Mouse (Mus musculus) embryo, embryonic 11 days (tissue): Measurements from ENCODE around the gene Tubb1.

Experiments used
- DNase-seq: peaks from one replicate; pipeline ENCODE4 v3.0.0-alpha.2; 2015

The Tubb1 gene

DNA sequence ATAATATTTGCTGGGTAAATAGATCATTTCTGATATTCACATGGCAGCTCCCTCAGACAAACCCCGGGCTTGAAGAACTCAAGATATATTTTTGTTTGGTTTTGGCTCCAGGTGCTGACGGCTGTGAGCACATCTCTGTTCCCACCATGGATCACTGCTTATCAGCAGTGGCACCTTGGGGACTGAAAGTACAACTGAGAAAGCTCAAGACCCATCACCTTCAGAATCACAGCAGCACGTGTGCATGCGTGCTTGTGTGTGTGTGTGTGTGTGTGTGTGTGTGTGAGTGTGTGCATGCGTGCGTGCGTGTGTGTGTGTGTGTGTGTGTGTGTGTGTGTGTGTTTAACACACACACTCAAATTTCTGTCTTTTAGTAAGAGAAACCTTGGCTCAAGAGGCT lies 6.1 kb upstream of the Tubb1 start:
- no peak for DNase-seq

DNA sequence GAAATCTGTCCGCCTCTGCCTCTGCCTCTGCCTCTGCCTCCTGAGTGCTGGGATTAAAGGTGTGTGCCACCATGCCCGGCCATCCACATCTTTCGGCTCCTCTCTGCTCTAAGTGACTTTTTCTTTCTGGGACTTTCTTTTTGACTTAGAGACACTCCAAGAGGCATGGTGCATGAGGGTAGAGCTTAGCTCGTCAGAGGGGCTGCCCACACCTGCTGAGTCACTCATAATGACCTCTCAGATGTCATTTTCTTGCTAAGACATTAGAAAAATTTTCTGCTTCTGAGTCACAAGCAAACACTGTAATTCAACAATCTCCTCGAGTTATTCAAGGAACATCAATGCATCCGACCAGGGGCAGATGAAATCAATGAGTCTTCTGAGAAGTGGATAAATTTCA lies 5.5 kb upstream of the Tubb1 start:
- DNase-seq: no peak

DNA sequence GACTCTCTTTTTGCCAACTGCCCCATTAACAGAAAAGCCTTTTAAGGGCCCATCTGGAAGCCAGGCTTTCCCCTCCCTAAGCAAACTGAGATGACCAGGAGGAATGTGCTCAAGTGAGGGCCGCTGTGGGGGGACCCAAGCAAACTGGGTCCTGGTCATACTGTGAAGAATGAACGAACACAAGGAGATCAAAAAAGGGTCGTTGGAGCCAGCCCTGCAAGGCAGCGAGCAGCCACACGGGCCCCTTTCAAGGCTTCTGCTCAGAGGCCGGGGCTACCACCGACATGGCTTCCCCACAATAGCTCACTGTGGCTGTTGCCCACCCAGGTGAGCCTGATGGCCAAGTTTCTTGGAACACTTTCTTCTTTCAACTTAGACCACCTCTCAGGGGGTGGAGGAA lies 4.0 kb upstream of the Tubb1 start:
- no peak for DNase-seq

DNA sequence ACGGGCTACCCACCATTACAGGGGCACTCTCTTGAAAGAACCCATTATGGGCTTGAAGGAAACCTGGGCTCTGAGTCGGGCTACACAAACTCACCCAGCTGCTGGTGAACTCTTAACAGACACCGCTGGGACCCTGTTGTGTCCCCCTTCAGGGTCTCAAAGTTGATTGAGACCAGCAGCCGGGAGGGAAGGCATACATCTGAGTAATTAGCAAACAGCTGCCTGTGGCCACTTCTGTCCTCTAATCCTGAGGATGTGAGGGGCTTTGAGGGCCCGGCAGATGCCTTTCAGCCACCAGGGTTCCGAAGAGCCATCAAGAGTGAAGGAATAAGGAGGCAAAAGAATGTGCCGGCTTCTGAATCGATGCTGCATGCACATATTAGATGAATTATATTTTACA lies 3.6 kb upstream of the Tubb1 start:
- no peak for DNase-seq

DNA sequence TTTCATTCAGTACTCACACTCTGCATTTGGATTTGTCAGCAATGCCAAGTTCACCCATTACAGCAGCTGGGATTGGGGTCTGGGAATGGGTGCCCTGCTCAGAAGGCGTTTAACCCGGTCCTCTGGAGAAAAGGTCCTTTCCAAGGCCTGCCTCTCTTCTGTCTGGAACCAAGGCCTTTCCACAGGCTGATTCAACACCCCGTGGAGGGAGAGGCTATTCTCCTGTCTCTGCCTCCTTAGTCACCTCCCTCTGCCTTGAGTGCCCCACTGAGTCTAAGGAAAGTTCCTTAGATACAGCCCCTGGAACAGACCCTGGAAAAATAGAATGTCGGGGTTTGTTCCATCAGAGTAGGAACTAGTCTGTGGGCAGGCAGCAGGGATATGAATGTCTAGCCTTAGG lies 2.1 kb upstream of the Tubb1 start:
- no peak for DNase-seq

DNA sequence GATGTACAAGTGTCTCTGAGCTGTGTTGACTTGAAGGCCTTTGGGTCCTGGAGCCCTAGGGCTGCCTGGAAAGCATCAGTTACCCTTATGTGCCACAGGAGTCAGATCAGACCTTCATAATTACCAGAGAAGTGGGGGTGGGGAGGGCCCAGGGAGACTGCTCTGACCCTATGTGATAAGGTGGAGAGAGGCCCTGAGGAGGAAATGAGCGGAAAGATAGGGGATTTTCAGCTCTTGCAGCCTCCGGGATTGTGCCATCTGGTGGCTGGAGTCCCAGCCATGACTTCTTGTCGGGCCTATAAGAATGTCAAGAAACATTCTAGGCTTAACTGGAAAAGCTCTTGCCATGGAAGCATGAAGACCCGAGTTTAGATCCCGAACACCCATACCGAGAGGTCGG lies 3.2 kb downstream of the Tubb1 start:
- DNase-seq: peak; percentile 30

DNA sequence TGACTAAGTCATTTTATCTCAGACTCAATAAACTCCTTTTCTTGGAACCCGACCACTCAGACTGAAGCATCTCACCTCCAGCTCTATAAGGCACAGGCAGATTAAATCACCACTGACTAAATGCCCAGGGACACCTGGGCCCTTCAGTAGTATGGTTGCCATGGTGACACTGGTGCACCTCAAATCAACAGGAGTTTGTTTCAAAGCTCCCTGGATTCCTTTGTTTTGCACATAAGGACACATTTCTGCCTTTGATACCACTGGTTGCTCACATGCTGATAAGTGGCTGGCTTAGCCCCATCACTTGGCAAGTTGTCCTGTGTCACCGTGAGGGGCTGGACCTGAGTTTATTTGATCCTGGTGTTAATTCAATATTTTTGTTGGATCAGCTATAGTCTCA lies 8.9 kb downstream of the Tubb1 start:
- no peak for DNase-seq

DNA sequence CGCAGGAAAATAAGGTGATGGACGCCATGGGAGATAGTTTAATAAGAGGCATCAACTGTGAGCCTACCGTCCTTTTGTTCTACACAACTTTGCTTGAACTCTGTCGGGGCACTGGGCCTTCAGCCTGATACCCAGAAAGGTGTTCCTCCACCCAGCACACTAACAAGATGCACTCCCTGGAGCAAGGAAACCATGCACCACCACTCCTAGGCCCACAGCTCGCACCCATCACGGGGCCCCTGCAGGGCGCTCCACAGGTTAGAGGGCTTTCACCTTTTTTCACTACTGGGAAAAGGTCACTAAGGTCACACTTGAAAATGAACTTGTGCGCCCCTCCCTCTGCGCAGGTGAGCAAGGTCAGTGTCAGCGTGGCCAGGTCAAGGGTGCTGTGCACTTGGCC lies 12.9 kb downstream of the Tubb1 start:
- DNase-seq: no peak

DNA sequence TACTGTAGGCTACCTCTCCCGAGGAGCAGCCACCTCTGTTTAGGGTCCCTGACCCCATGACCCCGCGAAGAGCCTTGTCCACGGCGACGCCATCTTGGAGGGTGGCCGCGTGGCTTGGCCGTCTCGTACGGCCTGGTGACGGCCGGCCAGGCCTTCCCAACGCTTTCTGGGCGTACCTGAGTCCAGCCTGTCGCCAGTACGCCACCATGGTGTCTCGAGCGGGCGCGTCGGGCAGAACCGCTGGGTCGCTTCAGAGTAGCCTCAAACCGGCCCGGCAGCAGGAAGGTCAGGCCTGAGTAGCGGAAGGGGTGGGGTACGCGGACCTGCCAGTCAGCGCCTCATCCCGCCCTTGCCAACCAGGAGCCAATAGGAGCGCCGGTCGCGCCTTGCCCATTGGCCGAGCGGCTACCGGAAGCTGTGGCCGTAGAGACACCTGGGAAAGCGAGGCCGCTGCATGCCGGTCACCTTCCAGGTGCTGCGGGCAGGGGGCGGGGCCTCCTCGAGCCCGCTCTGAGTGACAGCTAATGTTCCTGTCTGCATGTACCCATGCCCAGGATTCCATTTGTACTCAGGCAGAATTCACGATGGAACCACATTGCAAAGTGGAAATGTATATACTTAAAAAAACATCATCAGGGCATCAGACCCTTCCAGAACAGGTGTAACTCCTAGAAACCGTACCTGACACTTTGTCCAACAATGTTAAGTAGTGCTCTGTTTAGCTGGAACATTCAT lies 13.5 kb downstream of the Tubb1 start, which contains the start of gene Atp5e:
Gene Atp5e (minus strand): TSS at position 317 of the 735 bp plus-strand sequence.
- peak; percentile 95 for DNase-seq

DNA sequence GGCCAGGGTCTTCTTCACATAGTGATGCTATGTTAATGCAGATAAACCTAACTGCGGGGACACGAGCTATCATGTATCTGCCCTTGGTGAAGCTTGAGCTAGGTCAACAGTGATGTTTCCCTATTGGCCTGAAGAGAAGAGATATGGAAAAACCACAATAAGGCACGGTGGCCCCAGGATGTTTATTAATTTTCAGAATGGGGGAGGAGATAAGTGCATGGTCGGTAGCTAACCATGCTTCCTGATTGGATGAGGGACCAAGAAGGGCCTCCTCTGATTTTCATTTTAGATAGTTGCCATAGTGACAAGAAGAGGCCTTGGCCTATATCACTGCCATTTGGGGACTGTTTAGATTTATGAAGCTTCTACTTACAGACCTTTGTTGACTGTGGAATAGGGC lies 19.8 kb downstream of the Tubb1 start:
- no peak for DNase-seq

DNA sequence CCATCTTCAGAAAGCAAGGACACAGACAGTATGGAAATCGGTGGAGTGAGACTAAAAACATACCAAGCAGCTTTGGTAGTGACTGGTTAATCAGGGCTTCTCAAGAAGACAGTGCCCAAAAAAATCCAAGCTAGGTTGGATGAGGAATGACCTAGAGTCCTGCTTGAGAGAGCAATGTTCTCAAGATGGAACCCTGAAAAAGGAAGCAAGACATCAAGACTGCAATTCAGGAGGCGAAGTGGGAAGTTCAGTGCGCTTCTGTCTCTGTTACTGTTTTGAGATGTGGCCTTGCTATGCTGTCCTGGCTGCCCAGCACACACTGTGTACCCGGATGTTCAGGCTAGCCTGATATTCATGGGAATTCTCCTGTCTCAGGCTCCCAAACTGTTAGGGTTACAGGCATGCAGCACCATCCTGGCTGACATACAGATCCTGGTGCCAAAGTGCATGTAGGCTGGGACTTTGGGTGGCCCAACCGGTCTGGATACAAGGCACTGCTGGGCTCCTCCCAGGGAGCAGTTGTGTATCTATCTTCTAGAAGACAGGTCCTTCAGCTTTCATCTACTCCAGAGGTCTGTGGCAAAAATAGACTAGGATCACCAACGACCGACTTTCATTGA lies 20.4 kb downstream of the Tubb1 start:
- no peak for DNase-seq

DNA sequence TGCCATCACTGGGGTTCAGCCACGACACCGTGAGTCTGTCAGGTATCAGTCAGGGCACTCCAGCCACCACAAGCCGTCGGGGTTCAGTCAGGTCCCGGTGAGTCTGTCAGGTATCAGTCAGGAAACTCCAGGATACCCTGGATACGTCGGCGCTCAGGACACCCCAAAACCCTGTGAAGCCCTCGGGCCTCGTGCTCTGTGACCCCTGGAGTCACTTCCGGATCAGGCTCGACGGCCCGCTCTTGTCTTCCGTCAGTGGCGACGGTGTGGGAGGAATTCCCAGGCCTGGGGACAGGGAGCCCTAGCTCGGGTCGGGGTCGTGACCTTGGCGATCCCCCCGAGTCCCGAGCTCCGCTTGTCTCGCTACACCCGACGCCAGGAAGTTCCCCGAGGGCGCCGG lies 21.9 kb downstream of the Tubb1 start:
- DNase-seq: no peak

DNA sequence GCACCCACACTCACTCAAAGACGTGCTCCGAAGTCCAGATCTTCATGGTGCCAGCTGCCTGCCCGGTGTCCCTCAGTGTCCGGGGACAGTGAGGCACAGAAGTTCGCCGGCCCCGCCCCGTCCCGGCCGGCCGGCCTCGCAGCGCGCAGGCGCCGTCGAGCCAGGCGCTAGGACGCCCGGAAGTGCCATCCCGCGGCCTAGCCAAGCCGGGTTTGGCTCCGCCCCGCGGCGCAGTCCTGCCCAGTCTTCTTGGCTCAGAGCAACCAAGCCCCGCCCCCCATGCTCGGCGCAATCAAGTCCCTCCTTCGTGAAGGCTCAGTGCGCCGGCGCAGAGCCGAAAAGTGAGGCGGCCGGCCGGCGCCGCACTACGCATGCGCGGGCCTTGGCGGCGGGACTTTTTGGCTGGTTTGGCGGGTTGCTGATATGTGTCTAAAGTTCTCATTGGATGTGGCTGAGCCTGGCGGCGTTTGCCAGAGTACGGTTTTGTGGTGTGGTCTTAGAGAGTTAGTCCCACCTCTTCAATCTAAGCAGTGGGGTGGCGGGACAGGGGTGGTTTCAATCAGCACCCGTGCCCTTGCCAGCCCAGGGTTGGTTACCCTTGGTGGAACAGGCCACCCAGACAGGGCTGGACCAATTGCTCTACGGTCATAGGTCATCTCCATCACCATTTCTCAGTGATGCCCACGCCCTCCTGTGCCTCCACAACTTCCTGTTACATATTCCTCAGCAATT lies 22.5 kb downstream of the Tubb1 start, which contains the start of gene Prelid3b:
Gene Prelid3b (minus strand): TSS at position 264 of the 732 bp plus-strand sequence.
- DNase-seq: peak; percentile 100

DNA sequence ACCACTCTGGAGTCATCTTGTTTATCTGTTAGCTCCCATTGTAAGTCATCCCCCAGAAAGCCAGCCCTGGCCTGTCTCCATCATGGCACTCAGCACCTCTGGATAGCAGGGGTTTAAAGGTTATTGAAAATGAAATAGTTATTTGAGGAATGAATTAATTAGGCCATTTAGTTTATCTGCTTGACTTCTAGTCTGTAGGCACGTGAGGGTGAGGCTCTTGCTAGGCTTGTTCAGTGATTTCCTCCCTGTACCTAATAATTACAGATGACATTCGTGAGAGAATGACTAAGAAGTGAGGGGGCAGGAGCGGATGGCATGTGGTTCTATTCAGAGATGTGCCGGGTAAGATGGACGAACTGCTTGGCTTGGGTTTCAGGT lies 23.0 kb downstream of the Tubb1 start:
- DNase-seq: no peak

DNA sequence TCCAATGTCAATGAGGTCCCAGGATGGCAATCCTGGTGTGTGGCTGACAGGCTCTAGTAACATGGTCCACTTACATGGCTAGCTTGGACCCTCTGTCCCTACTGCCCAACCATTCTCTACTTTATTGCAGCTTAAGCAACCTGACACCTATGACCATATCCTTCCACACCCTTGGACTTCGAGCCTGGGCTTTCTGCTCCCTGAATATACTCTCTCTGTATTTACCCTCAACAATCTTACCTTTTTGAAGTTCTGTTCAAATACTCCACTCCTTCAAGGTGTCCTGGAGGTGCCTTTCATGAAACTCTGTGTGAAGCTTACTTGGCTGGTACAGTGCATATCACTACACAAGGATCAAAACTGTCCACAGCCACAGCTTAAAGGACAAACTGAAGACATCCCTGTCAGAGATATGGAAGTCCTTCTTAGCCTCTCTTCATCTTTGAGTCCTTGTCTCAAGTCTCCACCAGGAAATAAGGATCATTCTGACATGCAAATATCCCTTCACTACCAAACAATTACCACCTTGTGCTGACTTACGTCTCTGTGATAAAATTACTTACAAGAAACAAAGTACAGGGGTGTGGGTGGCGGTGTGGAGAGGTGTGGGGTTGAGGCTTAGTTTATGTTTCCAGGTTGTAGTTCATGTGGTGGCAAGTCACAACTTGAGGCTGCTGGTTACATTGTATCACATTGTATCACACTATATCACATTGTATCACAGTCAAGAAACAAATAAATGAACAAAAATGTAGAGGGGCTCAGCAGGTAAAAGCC lies 27.2 kb downstream of the Tubb1 start:
- DNase-seq: no peak

DNA sequence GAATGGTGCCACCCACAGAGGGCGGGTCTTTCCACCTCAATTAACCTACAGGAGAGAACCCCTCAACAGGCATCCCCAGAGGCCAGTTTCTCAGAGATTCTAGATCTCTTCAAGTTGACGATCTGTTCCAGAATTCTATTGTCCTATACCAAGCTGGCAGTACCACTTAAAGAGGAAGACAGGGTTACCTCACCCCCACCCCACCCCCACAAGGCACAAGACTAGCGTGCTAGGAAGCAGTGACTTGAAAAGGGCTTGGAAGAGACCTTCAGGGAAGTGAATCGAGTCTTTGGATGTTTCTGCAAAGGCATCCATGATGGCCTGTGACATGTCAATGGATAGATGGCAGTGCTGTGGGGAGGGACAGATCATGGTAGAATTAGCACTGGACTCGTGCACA lies 28.3 kb downstream of the Tubb1 start:
- no peak for DNase-seq

DNA sequence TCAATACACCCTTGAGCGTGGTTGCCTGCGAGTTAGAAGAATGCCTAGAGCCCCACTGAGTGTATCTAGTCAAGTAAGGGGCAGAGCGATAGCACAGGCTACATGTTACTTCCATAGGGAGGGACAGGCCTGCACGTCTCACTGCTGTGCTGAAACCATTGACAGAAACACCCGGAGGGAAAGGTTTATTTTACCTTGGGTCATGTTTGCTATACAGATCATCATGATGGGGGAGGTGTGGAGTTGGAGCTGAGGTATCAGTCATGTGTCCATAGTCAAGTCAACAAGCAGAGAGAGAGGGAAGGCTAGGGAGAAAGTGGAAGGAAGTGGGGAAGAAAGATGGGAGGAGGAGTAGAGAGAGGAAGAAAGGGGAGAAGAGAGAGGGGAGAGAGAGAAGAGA lies 36.5 kb downstream of the Tubb1 start:
- no peak for DNase-seq

DNA sequence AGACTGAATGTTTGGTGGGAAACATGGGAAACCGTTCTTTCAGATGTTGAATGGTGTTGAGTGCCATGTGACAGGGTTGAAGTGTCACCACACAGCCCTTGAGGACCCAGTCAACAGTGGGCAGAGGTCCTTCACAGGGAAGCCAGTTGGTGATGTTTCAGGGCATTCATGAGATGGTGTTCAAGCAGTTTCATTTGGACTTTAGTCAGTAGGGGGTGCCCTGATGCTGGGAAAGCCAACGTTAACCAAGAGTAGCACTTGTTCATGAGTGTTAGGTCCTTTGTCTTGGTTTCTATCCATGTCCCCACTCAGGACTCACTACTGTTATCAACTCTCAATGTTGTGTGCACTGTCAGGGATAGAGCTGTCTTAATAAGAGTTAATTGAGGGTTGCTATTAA lies 42.4 kb downstream of the Tubb1 start:
- DNase-seq: no peak

DNA sequence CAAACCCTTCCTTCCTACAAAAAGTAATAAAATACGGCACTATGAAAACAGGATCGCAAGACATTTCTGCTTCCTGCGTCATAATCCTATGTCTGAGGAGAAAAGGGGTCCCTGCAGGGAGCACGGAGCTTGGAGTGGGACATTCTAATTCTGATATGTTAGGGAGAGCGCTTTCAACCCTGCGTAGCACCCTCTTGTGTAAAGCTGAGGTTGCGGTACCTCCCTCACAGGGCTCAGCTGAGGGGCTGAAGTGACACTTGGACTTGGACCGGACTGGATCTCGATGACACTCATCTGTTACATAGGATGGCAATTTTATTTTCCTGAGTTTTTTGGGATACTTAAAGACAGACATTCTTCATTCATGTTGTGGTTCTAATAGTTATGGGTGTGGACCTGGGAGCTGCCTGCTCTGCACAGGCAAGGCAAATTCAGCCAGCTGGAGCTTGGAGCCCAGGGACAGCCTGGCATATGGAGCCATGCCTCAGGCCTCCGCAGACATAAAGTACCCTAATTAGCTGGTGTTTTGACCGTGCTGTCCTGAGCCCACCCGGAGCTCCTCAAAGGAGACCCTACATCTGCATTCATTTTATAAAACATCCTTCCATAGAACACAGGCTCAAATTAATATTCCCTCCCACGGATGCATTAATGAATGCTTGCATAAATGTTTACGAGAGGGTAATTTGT lies 50.5 kb downstream of the Tubb1 start:
- peak; percentile 15 for DNase-seq

DNA sequence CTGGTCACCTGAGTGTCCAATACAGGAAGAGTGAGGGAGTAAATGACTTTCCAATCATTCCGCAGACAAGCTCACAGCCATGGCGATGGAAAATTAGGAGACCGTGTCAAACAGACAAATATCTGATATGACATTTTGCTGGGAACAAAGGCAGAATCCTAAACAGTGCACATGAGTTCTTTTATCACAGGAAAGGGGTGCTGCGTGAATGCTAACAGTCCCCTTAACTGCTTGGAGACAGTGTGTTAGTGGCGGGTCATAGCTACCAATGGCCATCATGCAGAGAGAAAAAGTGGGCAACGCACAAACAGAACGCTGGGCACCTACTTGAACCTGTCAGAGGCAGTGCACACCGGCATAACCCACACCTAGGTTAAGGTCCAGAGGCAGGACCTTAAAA lies 51.0 kb downstream of the Tubb1 start:
- no peak for DNase-seq

DNA sequence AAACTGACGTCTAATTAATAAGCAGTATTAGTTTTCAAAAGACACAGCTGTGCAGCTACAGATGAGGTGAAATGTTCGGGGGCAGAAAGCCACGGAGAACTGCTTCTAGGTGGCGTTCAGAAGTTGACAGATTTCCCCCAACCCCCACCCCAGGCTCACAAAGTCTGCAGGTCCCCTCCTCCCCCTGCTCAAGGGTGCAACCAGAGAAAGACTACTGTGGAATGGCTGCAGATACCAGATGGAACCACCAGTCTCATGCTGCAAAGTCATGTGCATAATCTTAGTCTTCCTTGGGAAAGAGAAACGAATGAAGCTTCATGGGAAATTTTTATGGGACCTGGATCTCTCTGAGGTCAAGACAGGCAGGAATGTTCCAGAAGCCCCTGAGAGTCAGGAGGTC lies 51.8 kb downstream of the Tubb1 start:
- peak; percentile 13 for DNase-seq

DNA sequence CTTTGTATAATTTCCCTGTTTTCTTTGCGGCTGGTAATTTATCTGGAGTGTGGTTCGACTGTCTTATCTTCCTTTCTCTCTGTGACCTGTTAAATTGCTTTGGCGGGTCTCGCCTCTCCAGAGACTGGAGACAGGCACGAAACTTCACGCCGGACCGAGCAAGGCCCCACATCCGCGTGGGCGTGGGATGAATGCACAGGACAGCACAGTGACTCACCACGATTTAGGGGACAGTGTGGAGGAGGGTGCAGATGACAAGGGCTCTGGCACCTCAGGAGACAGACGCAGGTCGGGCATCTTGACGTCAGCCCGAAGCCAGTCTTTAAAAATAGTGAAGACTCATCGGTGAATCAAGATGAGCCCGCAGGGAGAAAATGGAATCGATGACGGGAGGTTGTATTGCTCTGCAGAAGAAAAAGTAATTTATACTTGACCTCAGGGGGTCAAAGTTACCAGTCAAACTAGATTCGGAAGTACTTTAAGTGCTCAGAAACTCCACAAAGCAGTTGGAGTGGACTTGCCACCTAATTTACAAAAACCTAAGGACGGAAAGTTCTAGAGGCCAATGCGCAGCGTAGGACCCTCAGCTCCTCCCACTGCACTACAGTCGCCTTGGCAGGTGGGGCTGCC lies 52.5 kb downstream of the Tubb1 start:
- peak; percentile 13 for DNase-seq
